Comparison of ENCODE assay signal across 13 mouse cellular contexts in genomic region chr4:9019241-9020110, GRCm38 (mm10).
DNase-seq lines count a peak whose midpoint lies in the region; ATAC-seq lines count a peak whose summit lies in the region.
"Had no signal": no experiment of that assay in that cellular context is flagged by ENCODE, and none has a peak within 500 bp of the region (broad histone marks: within the 10 kb centered on the region; RNA-seq: fewer than 3 reads in every experiment).

No protein-coding gene starts in this region.

- 42% methylated on average over 22 of the region's 22 CpGs for WGBS in embryonic facial prominence, embryonic 12.5 days

- no peaks in the 10 kb centered on the region for H3K36me3 ChIP-seq in embryonic facial prominence, embryonic 12.5 days
- H3K36me3 ChIP-seq: G1E; lung, embryonic 15.5 days had no signal

- no peak overlapping the region for H3K9ac ChIP-seq in embryonic facial prominence, embryonic 12.5 days
- H3K9ac ChIP-seq: lung, embryonic 15.5 days had no signal

- H3K27me3 ChIP-seq in embryonic facial prominence, embryonic 12.5 days: peaks cover under 1% of the 10 kb centered on the region; the same call in 1 of the 2 replicates
- H3K27me3 ChIP-seq: lung, embryonic 15.5 days had no signal

- no peak for ATAC-seq in embryonic facial prominence, embryonic 12.5 days (ENCODE audit: insufficient number of reproducible peaks, insufficient read depth, low FRiP score, low TSS enrichment)
- no peak for ATAC-seq in erythroblast, adult 5-6 weeks (replicated peaks; ENCODE audit: low FRiP score, poor library complexity, severe bottlenecking)

- peak overlapping the region; percentile 19 for H3K4me2 ChIP-seq in embryonic facial prominence, embryonic 12.5 days (replicated peaks)
- H3K4me2 ChIP-seq: lung, embryonic 15.5 days had no signal

- H3K9me3 ChIP-seq in embryonic facial prominence, embryonic 12.5 days: no peaks in the 10 kb centered on the region
- H3K9me3 ChIP-seq: G1E; lung, embryonic 15.5 days had no signal

- peak overlapping the region; percentile 31; the same call in 1 of the 2 replicates for H3K27ac ChIP-seq in embryonic facial prominence, embryonic 12.5 days
- H3K27ac ChIP-seq: left cerebral cortex, adult 2 months; lung, embryonic 15.5 days had no signal

- DNase-seq in right cerebral cortex, postnatal 25 days: peak; percentile 19
- DNase-seq in right cerebral cortex, adult 2 months (ENCODE audit: low spot score in 2 of 2): no peak
- peak; percentile 55 to 59 for DNase-seq in layer of hippocampus, adult 8-10 months (ENCODE audit: low spot score in 2 of 2)
- no peak for DNase-seq in adrenal gland, postnatal 36 days
- no peak for DNase-seq in B cell, adult 2 months
- DNase-seq: adrenal gland, adult 2 months; right cerebral cortex, postnatal 14 days; thymus, postnatal 25 days had no signal

- peaks cover 40% of the 10 kb centered on the region for H3K4me1 ChIP-seq in embryonic facial prominence, embryonic 12.5 days

- no peak overlapping the region for H3K4me3 ChIP-seq in embryonic facial prominence, embryonic 12.5 days
- H3K4me3 ChIP-seq: left cerebral cortex, adult 2 months; lung, embryonic 15.5 days had no signal

Comparison
In these comparisons a context has a peak if more than half of its experiments do, and no peak if none do; other contexts are left out.
1. DNase-seq: peak in right cerebral cortex, postnatal 25 days (single experiment) and layer of hippocampus, adult 8-10 months (2 of 2); none in right cerebral cortex, adult 2 months (0 of 2), adrenal gland, postnatal 36 days (0 of 2) and B cell, adult 2 months (0 of 2).